Mouse (Mus musculus) heart, embryonic 11.5 days (tissue): ENCODE measurements at regions not wholly inside any gene's neighbourhood (a gene's known extent, or its start where the extent isn't known, plus 50 kb on each side); places are given as distances from the start of the nearest gene placed in this dataset.
A peak's percentile ranks its signal among the peaks of the same experiment; 100 is the strongest.
"Not testable (repeated sequence)": the region's sequence is repeated elsewhere in the genome, so short reads cannot be mapped to it uniquely, and the experiment has no call there.

Experiments
- ATAC-seq: fragments of 200-750 bp; cut with Nextera tagmentation; replicated peaks from 2 replicates; pipeline ENCODE4 v1.8.0; 2017; ENCODE audit warnings: moderate library complexity; ENCODE audit not compliant: insufficient number of reproducible peaks, low FRiP score, low TSS enrichment
- H3K27ac ChIP-seq: fragments of 300-500 bp; sonication (generic); 2 replicates; pipeline ENCODE4 v1.5.1; 2014; ENCODE audit warnings: mild to moderate bottlenecking, low read depth, low read length
- H3K27me3 ChIP-seq: fragments of 300-500 bp; sonication (generic); 2 replicates; pipeline ENCODE4 v1.6.1; 2014; ENCODE audit warnings: mild to moderate bottlenecking, low read length, mixed read lengths; ENCODE audit not compliant: control insufficient read depth, insufficient read depth
- H3K36me3 ChIP-seq: fragments of 300-500 bp; sonication (generic); 2 replicates; pipeline ENCODE4 v1.6.1; 2014; ENCODE audit warnings: mild to moderate bottlenecking, low read length, moderate library complexity, mixed read lengths; ENCODE audit not compliant: control insufficient read depth, insufficient read depth
- H3K4me1 ChIP-seq: fragments of 300-500 bp; sonication (generic); 2 replicates; pipeline ENCODE4 v1.6.1; 2014; ENCODE audit warnings: low read length; ENCODE audit not compliant: control insufficient read depth, insufficient read depth
- H3K4me2 ChIP-seq: fragments of 300-500 bp; sonication (generic); 2 replicates; pipeline ENCODE4 v1.6.1; 2014; ENCODE audit warnings: mild to moderate bottlenecking, moderate library complexity
- H3K4me3 ChIP-seq: fragments of 300-500 bp; sonication (generic); 2 replicates; pipeline ENCODE4 v1.5.1; 2014; ENCODE audit warnings: low read depth, low read length
- H3K9ac ChIP-seq: fragments of 300-500 bp; sonication (generic); 2 replicates; pipeline ENCODE4 v1.6.1; 2014; ENCODE audit warnings: mild to moderate bottlenecking, low read depth, low read length, moderate library complexity
- H3K9me3 ChIP-seq: fragments of 300-500 bp; sonication (generic); replicated peaks from 2 replicates; pipeline ENCODE4 v1.6.1; 2016; ENCODE audit warnings: low read length; ENCODE audit not compliant: control insufficient read depth
- WGBS: fragments of 180-500 bp; shearing (Covaris S2); extraction: QIAGEN DNeasy Blood & Tissue Kit; methylation state at CpG from one replicate; pipeline ENCODE4 v1.1.7; 2014; ENCODE audit not compliant: insufficient replicate concordance; 5-methylcytosine and 5-hydroxymethylcytosine counted together

DNA sequence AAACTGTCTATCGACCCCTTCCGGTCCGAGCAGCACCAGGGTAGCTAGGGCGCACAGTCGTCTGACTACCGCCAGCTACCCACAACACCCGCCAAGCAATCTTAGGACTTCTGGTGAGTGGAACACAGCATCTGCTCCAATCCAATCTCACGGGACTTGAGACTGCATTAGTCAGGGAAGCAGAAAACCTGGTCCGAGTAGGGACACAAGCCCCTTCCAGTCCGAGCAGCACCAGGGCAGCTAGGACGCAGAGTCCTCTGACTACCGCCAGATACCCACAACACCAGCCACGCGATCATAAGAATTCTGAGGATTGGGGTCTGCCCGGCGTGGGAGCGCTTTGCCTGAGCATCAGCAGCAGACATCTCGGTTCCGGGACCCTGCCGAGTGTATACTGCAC is 79.6 kb downstream of the Gm10715 start:
- H3K27me3 ChIP-seq, H3K4me1 ChIP-seq, H3K4me2 ChIP-seq, H3K9ac ChIP-seq, H3K27ac ChIP-seq, ATAC-seq, H3K4me3 ChIP-seq, H3K36me3 ChIP-seq, H3K9me3 ChIP-seq: not testable (repeated sequence)
- 82% methylated on average over 20 of the region's 20 CpGs for WGBS

DNA sequence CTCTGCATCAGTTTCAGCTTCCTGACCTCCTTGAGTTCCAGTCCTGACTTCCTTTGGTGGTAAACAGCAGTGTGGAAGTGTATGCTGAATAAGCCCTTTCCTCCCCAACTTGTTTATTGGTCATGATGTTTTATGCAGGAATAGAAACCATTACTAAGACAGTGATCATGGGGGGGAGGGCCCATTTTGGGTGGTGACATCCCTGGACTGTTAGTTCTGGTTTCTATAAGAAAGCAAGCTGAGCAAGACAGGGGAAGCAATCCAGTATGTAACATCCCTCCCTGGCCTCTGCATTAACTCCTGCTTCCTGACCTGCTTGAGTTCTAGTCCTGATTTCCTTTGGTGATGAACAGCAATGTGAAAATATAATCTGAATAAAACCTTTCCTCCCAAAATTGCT is 124.5 kb downstream of the Gm10715 start:
- Histone ChIP-seq H3K9ac (no peak overlapping the region), H3K9me3 (peaks cover 44% of the 10 kb centered on the region), H3K27me3 (no peaks in the 10 kb centered on the region), H3K27ac (no peak overlapping the region), H3K4me1 (no peaks in the 10 kb centered on the region), H3K36me3 (no peaks in the 10 kb centered on the region), H3K4me2 (no peak overlapping the region), H3K4me3 (no peak overlapping the region)
- no peak for ATAC-seq

DNA sequence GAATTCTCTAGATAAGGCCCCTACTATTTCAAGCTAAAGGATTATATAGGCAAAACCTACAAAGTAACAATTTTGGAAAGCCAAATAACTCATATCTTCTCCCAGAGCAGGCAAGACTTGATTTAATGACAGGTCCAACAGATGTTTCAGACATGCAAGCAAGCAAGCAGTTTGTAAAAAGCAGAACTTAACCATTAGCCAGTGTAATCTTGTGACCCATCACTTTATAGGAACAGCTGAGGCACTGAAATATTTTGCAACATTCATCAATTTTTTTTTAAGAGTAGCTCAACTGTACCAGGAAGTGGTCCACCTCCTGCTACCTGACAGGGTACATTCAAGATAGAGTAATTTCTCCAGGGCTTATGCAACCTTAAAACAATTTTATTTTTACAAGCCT is 147.7 kb downstream of the Gm10715 start:
- H3K9ac ChIP-seq: no peak overlapping the region
- H3K4me2 ChIP-seq: no peak overlapping the region
- no peaks in the 10 kb centered on the region for H3K36me3 ChIP-seq
- no peak overlapping the region for H3K4me3 ChIP-seq
- H3K27ac ChIP-seq: no peak overlapping the region
- ATAC-seq: no peak
- H3K9me3 ChIP-seq: peaks cover 19% of the 10 kb centered on the region
- no peaks in the 10 kb centered on the region for H3K27me3 ChIP-seq
- H3K4me1 ChIP-seq: no peaks in the 10 kb centered on the region

DNA sequence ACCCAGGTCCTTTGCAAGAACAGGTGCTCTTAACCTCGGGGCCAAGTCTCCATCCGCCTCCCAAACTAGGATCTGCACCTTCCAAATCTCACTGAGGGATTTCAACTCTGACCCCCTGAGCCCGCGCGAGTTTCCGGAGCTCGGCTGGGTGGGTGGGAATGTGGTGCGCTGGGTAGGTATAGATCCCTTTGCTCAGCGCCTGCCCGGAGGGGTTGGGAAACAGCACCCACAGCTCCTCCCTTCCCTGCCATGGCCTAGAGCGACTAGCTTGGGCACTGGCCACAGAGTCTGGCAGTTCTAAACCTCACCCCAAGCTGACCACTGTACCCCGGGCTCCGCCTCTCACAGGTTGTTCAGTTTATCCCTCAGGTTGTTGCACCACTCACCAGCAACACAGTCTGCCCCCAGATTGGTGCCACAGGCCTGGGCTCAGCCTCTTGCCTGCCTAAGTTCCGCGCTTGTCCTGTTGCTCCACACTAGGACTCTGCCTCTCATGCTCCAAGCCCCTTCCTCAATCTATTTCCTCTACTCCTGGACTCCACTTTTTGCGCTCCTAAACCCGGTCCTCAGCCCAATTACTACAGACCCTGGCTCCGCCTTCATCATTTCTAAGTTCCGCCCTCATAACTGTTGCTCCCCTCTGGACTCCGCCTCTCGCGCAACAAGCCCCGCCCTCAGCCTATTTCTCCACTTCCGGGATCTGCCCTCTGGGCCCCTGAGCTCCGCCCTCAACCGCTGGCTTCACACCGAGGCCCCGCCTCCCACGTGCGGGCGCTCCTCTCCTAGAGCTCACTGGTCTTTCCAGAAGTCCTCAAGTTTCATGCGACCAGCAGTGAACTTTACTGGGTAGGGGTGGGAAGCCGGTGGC is 135.6 kb upstream of the Alkbh8 start:
- H3K9me3 ChIP-seq: peaks cover 11% of the 10 kb centered on the region
- no peak overlapping the region for H3K27ac ChIP-seq
- no peak overlapping the region for H3K9ac ChIP-seq
- peak overlapping the region; percentile 43 for H3K4me2 ChIP-seq
- no peaks in the 10 kb centered on the region for H3K27me3 ChIP-seq
- 20% methylated on average over 33 of the region's 33 CpGs for WGBS
- H3K4me1 ChIP-seq: no peaks in the 10 kb centered on the region
- H3K36me3 ChIP-seq: no peaks in the 10 kb centered on the region
- H3K4me3 ChIP-seq: peak overlapping the region; percentile 16; the same call in 1 of the 2 replicates
- peak; percentile 77 for ATAC-seq

DNA sequence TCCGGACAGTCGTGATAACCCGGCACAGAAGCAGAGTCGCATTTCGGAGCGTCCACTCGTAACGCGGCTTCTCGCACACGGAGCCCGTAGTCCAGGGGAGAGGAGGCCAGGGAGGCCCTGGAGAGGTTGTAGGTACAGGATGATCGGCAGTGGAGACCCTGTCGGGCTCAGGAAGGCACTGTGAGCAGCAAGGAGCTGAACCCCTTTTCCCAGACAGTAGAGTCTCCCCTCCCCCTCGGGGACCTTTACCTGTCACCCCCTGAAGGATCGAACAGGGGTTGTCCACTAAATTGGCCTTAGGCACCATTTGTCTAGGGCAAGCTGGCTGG is 135.0 kb upstream of the Alkbh8 start:
- H3K27me3 ChIP-seq, H3K27ac ChIP-seq, H3K4me1 ChIP-seq, H3K9ac ChIP-seq, H3K36me3 ChIP-seq: not testable (repeated sequence)
- peak overlapping the region; percentile 43 for H3K4me2 ChIP-seq
- peaks cover 11% of the 10 kb centered on the region for H3K9me3 ChIP-seq
- 0 out of 2 replicates have a peak, but pooled peaks have one; percentile 14 for ATAC-seq
- WGBS: 36% methylated on average over 16 of the region's 16 CpGs
- peak overlapping the region; percentile 16; the same call in 1 of the 2 replicates for H3K4me3 ChIP-seq

DNA sequence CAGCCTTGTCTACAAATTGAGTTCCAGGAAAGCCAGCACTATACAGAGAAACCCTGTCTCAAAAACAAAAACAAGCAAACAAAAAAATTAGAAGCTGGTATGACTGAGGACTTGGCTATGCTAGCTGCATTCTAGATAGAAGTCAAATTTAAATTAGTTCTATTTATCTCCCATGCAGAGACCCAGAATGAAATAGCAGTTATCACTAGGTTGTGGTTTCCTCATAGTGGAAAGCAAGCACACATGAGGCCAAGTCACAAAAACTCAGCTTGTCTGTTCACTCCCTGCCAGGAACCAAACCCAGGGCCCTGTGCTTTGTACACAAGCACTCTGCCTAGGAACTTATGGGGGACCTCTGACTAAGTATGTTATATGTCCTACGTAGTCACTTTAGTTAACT is 126.8 kb upstream of the Alkbh8 start:
- H3K4me3 ChIP-seq, H3K27ac ChIP-seq, H3K36me3 ChIP-seq, ATAC-seq, H3K27me3 ChIP-seq, H3K4me1 ChIP-seq, H3K4me2 ChIP-seq, H3K9me3 ChIP-seq, H3K9ac ChIP-seq: not testable (repeated sequence)
- 73% methylated on average over 1 of the region's 1 CpGs for WGBS

DNA sequence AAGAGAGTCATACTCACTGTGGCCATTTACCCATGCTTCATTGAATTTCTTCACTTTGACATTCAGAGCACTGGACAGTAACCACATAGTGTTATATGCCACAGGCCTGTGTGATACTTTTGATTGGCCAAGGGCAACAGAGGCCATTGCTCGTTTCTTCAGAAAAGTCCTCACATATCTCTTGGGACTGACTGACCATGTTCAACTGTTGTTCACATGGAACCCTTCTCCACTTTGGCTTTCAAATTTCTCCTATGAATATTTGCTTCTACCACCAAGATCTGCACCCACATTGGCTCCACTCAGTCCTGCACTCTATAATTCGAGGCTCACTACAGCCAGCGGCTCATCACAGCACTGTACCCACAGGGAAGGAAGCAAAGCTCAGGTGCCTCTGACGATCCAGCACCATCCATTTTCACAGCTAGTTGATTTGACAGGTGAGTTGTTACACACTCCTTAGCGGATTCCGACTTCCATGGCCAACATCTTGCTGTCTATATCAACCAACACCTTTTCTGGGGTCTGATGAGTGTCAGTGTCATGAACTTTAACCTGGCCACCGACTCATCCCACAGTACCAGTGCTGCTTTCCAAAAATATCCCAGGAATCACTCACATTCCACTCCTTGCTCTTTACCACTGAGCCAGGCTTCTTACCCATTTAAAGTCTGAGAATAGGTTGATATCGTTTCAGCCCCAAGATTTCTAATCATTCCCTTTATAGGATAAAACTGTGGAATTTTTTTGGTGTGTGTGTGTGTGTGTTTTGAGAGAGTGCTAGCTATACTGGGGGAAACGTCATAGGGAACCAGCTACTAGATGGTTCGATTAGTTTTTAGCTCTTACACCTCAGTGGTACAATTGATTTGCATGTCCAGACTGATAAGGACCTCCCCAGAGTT is 76.3 kb upstream of the Alkbh8 start:
- H3K4me3 ChIP-seq: no peak overlapping the region
- no peaks in the 10 kb centered on the region for H3K36me3 ChIP-seq
- H3K9ac ChIP-seq: no peak overlapping the region
- ATAC-seq: peak; percentile 100
- H3K27ac ChIP-seq: no peak overlapping the region
- H3K4me1 ChIP-seq: no peaks in the 10 kb centered on the region
- peaks cover 23% of the 10 kb centered on the region for H3K9me3 ChIP-seq
- 53% methylated on average over 10 of the region's 10 CpGs for WGBS
- no peaks in the 10 kb centered on the region for H3K27me3 ChIP-seq
- no peak overlapping the region for H3K4me2 ChIP-seq

DNA sequence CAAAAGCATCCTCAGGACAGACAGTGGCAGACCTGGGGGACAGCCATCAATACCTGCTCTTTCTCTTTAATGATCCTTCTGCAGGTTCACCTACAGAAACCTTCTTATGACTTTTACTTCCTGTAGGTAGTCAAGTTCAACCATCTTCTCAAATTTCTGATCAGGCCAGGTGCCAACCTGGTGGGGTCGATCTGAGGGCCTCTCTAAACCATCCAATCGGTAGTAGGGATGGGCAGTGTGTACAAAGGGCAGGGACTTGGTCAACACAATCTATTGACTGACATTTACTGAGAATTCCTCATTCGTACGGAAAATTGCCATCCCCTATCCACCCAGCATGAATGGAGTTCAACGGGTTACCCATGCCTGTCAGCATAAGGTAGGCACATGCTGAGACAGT is 74.8 kb upstream of the Alkbh8 start:
- no peak for ATAC-seq
- no peak overlapping the region for H3K9ac ChIP-seq
- no peaks in the 10 kb centered on the region for H3K36me3 ChIP-seq
- WGBS: 58% methylated on average over 5 of the region's 5 CpGs
- no peak overlapping the region for H3K27ac ChIP-seq
- H3K4me2 ChIP-seq: no peak overlapping the region
- H3K9me3 ChIP-seq: peaks cover 20% of the 10 kb centered on the region
- H3K27me3 ChIP-seq: no peaks in the 10 kb centered on the region
- no peak overlapping the region for H3K4me3 ChIP-seq
- H3K4me1 ChIP-seq: no peaks in the 10 kb centered on the region
